21 mouse cellular contexts compared by ENCODE assay signal in genomic region chr7:16680194-16680593, GRCm38 (mm10). TPM values are rescaled to one million over a fixed set of nuclear protein-coding genes. Genes with fewer than 3 reads are reported as not detected.
A peak's percentile ranks its signal among the peaks of the same experiment; 100 is the strongest.
DNase-seq lines count a peak whose midpoint lies in the region; ATAC-seq lines count a peak whose summit lies in the region.
"Had no signal": no experiment of that assay in that cellular context is flagged by ENCODE, and none has a peak within 500 bp of the region (broad histone marks: within the 10 kb centered on the region; RNA-seq: fewer than 3 reads in every experiment).

No protein-coding gene starts in this region.

- peak; percentile 50 for ATAC-seq in CD4-positive, CD25-positive, alpha-beta regulatory T cell, adult 4 months
- ATAC-seq in activated CD4-positive, CD25-positive, alpha-beta regulatory T cell, adult 4 months: peak; percentile 59
- ATAC-seq in neutrophil, adult 5-6 weeks (ENCODE audit: extremely low read depth, insufficient number of reproducible peaks, low FRiP score, poor library complexity, severe bottlenecking): 0 out of 2 replicates have a peak, but pooled peaks have one; percentile 16

- peak; percentile 45 for DNase-seq in thymus, postnatal 14 days
- peak; percentile 15 to 46 for DNase-seq in thymus, postnatal 36 days

RNA-seq across cellular contexts. Expression of gene Ceacam15, which starts 4.7 kb away (rescaled TPM):
- polyA plus RNA-seq in CD4-positive, CD25-positive, alpha-beta regulatory T cell, adult 4 months (2017; shearing (Covaris generic)): 1 to 10 TPM in 1 of 2 experiments, under 1 TPM in 1; 0.91 to 1.2 TPM
- polyA plus RNA-seq in activated CD4-positive, CD25-positive, alpha-beta regulatory T cell, adult 4 months (2017; shearing (Covaris generic)): under 1 TPM in 1 of 2 experiments, not detected in 1; 0.32 TPM
- total RNA-seq in neutrophil, adult 5-6 weeks (2017): not detected in 2 replicates
- total RNA-seq: adrenal gland, adult 2 months; adrenal gland, postnatal 10 days; adrenal gland, postnatal 25 days; adrenal gland, postnatal 4 days; common myeloid progenitor, adult 5-6 weeks; ES-E14; MEL had no signal
- polyA plus RNA-seq: adrenal gland, adult 2 months; brain, embryonic 14.5 days; embryonic facial prominence, embryonic 11.5 days; embryonic facial prominence, embryonic 13.5 days; embryonic facial prominence, embryonic 15.5 days; erythroblast, embryonic 14.5 days; forebrain, embryonic 10.5 days; forebrain, embryonic 12.5 days; forebrain, embryonic 14.5 days; forebrain, embryonic 16.5 days had no signal

RNA-seq across cellular contexts. Expression of gene Ceacam9, which starts 41.5 kb away (rescaled TPM):
- polyA plus RNA-seq in CD4-positive, CD25-positive, alpha-beta regulatory T cell, adult 4 months (2017; shearing (Covaris generic)): not detected
- polyA plus RNA-seq in activated CD4-positive, CD25-positive, alpha-beta regulatory T cell, adult 4 months (2017; shearing (Covaris generic)): not detected
- total RNA-seq in neutrophil, adult 5-6 weeks (2017): not detected in 2 replicates
- total RNA-seq: adrenal gland, adult 2 months; adrenal gland, postnatal 10 days; adrenal gland, postnatal 25 days; adrenal gland, postnatal 4 days; common myeloid progenitor, adult 5-6 weeks; MEL had no signal
- polyA plus RNA-seq: adrenal gland, adult 2 months; brain, embryonic 14.5 days; embryonic facial prominence, embryonic 11.5 days; embryonic facial prominence, embryonic 13.5 days; embryonic facial prominence, embryonic 15.5 days; erythroblast, embryonic 14.5 days; forebrain, embryonic 10.5 days; forebrain, embryonic 12.5 days; forebrain, embryonic 14.5 days had no signal

RNA-seq across cellular contexts. Expression of gene Ap2s1, which starts 58.0 kb away (rescaled TPM):
- polyA plus RNA-seq in CD4-positive, CD25-positive, alpha-beta regulatory T cell, adult 4 months (2017; shearing (Covaris generic)): 10 to 100 TPM; 60.7 to 73.1 TPM
- polyA plus RNA-seq in activated CD4-positive, CD25-positive, alpha-beta regulatory T cell, adult 4 months (2017; shearing (Covaris generic)): 100 to 1,000 TPM; 101 to 111 TPM
- total RNA-seq in neutrophil, adult 5-6 weeks (2017): 40.2 and 47.9 TPM in 2 replicates

Comparison
In these comparisons a context has a peak if more than half of its experiments do, and no peak if none do; other contexts are left out.
1. Peak in every context shown above with its lines: DNase-seq and ATAC-seq.